Mouse (Mus musculus) adrenal gland, postnatal 10 days (tissue): Measurements from ENCODE around the gene Cavin1. TPM values are rescaled to one million over a fixed set of nuclear protein-coding genes. Genes with fewer than 3 reads are reported as not detected.
A peak's percentile ranks its signal among the peaks of the same experiment; 100 is the strongest.

Experiments used
- DNase-seq: peaks from one replicate; pipeline ENCODE4 v3.0.0; 2021; ENCODE audit warnings: mixed read lengths
- total RNA-seq, 2 experiments: library from RNA; stranded (reverse); gene quantifications; 2 replicates each; pipeline ENCODE4 v1.2.3; 2021

Gene Cavin1
- total RNA-seq, 2 experiments from 2014 or later, result 327 to 368 TPM

GRCm38 (mm10) chr11:100957915-100958469 is 12.7 kb downstream of the Cavin1 start:
- no peak for DNase-seq

GRCm38 (mm10) chr11:100957244-100957643 is 13.4 kb downstream of the Cavin1 start:
- peak; percentile 98 for DNase-seq

- no peak for DNase-seq
Measured at GRCm38 (mm10) chr11:100949540-100949939, 21.1 kb downstream of the Cavin1 start.

- DNase-seq, result no peak
Measured at GRCm38 (mm10) chr11:100948317-100948716, 22.4 kb downstream of the Cavin1 start.

GRCm38 (mm10) chr11:100947548-100947947 is 23.1 kb downstream of the Cavin1 start:
- no peak for DNase-seq

GRCm38 (mm10) chr11:100946862-100947261 is 23.8 kb downstream of the Cavin1 start:
- no peak for DNase-seq

GRCm38 (mm10) chr11:100942388-100942787 is 28.3 kb downstream of the Cavin1 start:
- DNase-seq, result no peak

GRCm38 (mm10) chr11:100939512-100940151 is 31.1 kb downstream of the Cavin1 start, which contains the start of gene Stat3:
Gene Stat3 (minus strand): TSS chr11:100939540.
- DNase-seq, result peak; percentile 100

GRCm38 (mm10) chr11:100938711-100939511 is 31.8 kb downstream of the Cavin1 start:
- DNase-seq, result peak; percentile 40

- DNase-seq, result peak; percentile 69
Measured at GRCm38 (mm10) chr11:100938112-100938511, 32.6 kb downstream of the Cavin1 start.

GRCm38 (mm10) chr11:100937295-100937694 is 33.4 kb downstream of the Cavin1 start:
- DNase-seq, result no peak

GRCm38 (mm10) chr11:100935373-100936355 is 35.0 kb downstream of the Cavin1 start:
- no peak for DNase-seq

- DNase-seq, result peak; percentile 59
Measured at GRCm38 (mm10) chr11:100931254-100931921, 39.3 kb downstream of the Cavin1 start.

GRCm38 (mm10) chr11:100930611-100931010 is 40.1 kb downstream of the Cavin1 start:
- DNase-seq, result no peak

GRCm38 (mm10) chr11:100927386-100927785 is 43.3 kb downstream of the Cavin1 start:
- no peak for DNase-seq

- DNase-seq, result no peak
Measured at GRCm38 (mm10) chr11:100924386-100924919, 46.2 kb downstream of the Cavin1 start.

GRCm38 (mm10) chr11:100920887-100921624 is 49.6 kb downstream of the Cavin1 start:
- no peak for DNase-seq

- no peak for DNase-seq
Measured at GRCm38 (mm10) chr11:100918007-100918406, 52.7 kb downstream of the Cavin1 start.

- DNase-seq, result no peak
Measured at GRCm38 (mm10) chr11:100916432-100916971, 54.2 kb downstream of the Cavin1 start.

- DNase-seq, result no peak
Measured at GRCm38 (mm10) chr11:100915063-100915462, 55.6 kb downstream of the Cavin1 start.
